Mouse (Mus musculus) cortical plate, adult 2 months (tissue): ENCODE data around the gene Ninl.

Source experiments
- CTCF ChIP-seq: fragments of 200-500 bp; IDR thresholded peaks from 2 replicates; pipeline ENCODE4 v1.5.1; 2011; ENCODE audit warnings: mild to moderate bottlenecking, control low read depth, low read length; ENCODE audit not compliant: insufficient read depth; ENCODE audit errors: extremely low read depth
- POLR2A ChIP-seq: fragments of 200-500 bp; IDR thresholded peaks from 2 replicates; pipeline ENCODE4 v1.6.1; 2011; ENCODE audit warnings: mild to moderate bottlenecking, low read length, control low read depth; ENCODE audit not compliant: insufficient read depth; ENCODE audit errors: extremely low read depth

DNA sequence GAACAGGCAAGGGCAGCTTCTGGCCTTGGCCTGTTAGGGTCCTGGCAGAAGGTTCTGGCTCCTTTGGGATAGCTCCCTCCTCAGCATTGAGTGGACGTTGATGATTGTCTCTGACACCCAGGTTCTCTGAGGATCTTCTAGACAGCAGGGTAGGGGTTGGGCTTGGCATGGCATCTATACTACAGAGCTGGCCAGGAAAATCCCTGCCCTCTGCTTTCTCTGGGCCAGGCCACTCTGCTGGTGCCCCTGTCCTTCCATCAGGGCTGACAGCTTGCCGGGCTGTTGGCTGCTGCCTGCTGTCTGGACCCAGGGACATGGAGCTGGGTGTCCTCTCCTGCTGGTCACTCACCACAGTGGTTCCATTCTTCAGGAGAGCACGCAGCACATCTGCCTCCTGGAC, 89.5 kb downstream of the Ninl start:
- TF ChIP-seq CTCF: no peak
- TF ChIP-seq POLR2A: no peak
